Mouse (Mus musculus) lung, postnatal 25 days (tissue): ENCODE results near the gene Olfr137.

Experiments used
- DNase-seq: peaks from one replicate; pipeline ENCODE4 v3.0.0; 2022; ENCODE audit warnings: low spot score

Gene Olfr137

DNA sequence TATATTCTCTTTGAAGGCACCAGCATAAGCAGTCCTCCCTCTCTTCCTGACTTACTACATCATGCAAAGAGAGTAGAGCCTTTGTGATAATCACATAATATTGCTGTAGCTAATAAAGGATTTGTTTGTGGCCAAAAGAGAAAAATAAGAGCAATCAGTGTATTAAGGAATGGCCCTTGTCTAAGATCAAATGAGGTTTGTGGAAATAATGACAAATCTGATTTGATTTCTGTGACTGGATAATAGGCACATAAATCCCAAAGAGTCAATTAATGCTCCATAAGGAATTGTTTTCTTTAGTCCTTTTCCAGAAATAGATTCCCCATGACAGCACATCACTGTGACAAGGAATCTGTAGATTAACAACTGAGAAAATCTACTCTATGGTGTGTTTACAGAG is at the start of gene Olfr137:
Gene Olfr137, minus strand, starts transcription at position 101 of the 400 bp plus-strand sequence.
- no peak for DNase-seq

DNA sequence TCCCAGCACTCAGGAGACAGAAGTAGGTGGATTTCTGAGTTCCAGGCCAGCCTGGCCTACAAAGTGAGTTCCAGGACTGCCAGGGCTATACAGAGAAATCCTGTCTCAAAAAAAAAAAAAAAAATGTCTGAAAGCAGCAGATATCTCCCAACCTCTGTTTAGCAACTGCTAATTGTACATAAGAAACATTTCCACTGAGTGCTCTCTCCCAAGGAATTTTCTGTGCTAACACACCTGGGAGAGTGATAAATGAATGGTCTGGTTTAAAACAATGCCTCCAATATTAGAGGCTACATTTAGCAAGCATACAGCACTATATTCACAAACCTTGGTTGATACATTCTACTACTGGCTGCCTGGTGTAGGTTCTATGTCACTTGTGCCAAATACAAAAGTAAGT is 22.2 kb upstream of the Olfr137 start, which contains the start of gene Olfr136:
Gene Olfr136, plus strand, starts transcription at position 301 of the 400 bp plus-strand sequence.
- no peak for DNase-seq

- DNase-seq: no peak
Observed at GRCm38 (mm10) chr17:38260735-38261134, 46.6 kb downstream of the Olfr137 start, which contains the start of gene Olfr138. Olfr138 (plus strand) TSS chr17:38261035.
